Comparison of ENCODE assay signal across 17 mouse cellular contexts in the genomic region with DNA sequence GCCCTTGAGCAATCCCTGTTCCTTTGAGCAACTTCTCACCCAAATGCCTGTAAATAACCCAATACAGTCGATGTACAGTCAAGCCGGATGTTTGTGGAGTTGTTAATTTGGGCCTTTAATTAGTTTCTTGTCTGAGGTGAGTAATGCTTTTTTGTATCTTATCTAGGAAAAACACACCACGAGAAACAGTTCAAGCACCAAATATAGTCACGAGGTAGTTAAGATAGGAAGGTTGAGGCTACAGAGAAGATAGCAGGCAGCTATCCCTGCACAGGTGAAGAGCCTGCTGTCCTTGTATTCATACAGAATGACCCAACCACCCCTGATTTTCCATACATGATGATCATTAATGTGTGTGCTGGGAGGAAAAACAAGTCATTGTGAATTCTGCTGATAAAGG. TPM values are rescaled to one million over a fixed set of nuclear protein-coding genes. Genes with fewer than 3 reads are reported as not detected.
DNase-seq lines count a peak whose midpoint lies in the region; ATAC-seq and TF ChIP-seq lines count a peak whose summit lies in the region.
"Had no signal": no experiment of that assay in that cellular context is flagged by ENCODE, and none has a peak within 500 bp of the region (broad histone marks: within the 10 kb centered on the region; RNA-seq: fewer than 3 reads in every experiment).

No protein-coding gene starts in this region.

- TF ChIP-seq EP300 in liver, postnatal 0 days (IDR thresholded peaks at IDR 0.05; ENCODE audit: low read depth), result peak; percentile 94

- no peaks in the 10 kb centered on the region for H3K9me3 ChIP-seq in intestine, embryonic 14.5 days (ENCODE audit: control insufficient read depth, low read length)
- no peaks in the 10 kb centered on the region for H3K9me3 ChIP-seq in intestine, postnatal 0 days (ENCODE audit: control insufficient read depth)
- H3K9me3 ChIP-seq in erythroblast, embryonic 14.5 days (ENCODE audit: control insufficient read depth, low read length), result no peaks in the 10 kb centered on the region
- no peaks in the 10 kb centered on the region for H3K9me3 ChIP-seq in liver, postnatal 0 days (ENCODE audit: low read length)
- no peaks in the 10 kb centered on the region for H3K9me3 ChIP-seq in forebrain, postnatal 0 days (ENCODE audit: low read length)
- H3K9me3 ChIP-seq: megakaryocyte, embryonic 14.5 days; neural tube, embryonic 12.5 days had no signal

- no peak overlapping the region for H3K4me3 ChIP-seq in intestine, embryonic 14.5 days (ENCODE audit: low read depth, low read length)
- no peak overlapping the region for H3K4me3 ChIP-seq in intestine, postnatal 0 days (ENCODE audit: low read depth, low read length)
- H3K4me3 ChIP-seq in erythroblast, embryonic 14.5 days (replicated peaks), result peak overlapping the region; percentile 29
- H3K4me3 ChIP-seq in liver, postnatal 0 days (ENCODE audit: low read depth, low read length), result no peak overlapping the region
- no peak overlapping the region for H3K4me3 ChIP-seq in forebrain, postnatal 0 days (ENCODE audit: low read depth, low read length)
- H3K4me3 ChIP-seq: megakaryocyte, embryonic 14.5 days; neural tube, embryonic 12.5 days had no signal

- H3K27me3 ChIP-seq in intestine, embryonic 14.5 days (replicated peaks; ENCODE audit: control insufficient read depth, insufficient read depth, low read length), result no peaks in the 10 kb centered on the region
- H3K27me3 ChIP-seq in intestine, postnatal 0 days (replicated peaks; ENCODE audit: control insufficient read depth, insufficient read depth, low read length), result no peaks in the 10 kb centered on the region
- H3K27me3 ChIP-seq in erythroblast, embryonic 14.5 days (ENCODE audit: control insufficient read depth), result peaks cover 16% of the 10 kb centered on the region
- H3K27me3 ChIP-seq in liver, postnatal 0 days (ENCODE audit: insufficient read depth, low read length), result no peaks in the 10 kb centered on the region
- no peaks in the 10 kb centered on the region for H3K27me3 ChIP-seq in forebrain, postnatal 0 days (ENCODE audit: insufficient read depth, low read length)
- H3K27me3 ChIP-seq: neural tube, embryonic 12.5 days had no signal

- no peaks in the 10 kb centered on the region for H3K36me3 ChIP-seq in intestine, embryonic 14.5 days (ENCODE audit: control insufficient read depth, insufficient read depth, low read length)
- no peaks in the 10 kb centered on the region for H3K36me3 ChIP-seq in intestine, postnatal 0 days (ENCODE audit: control insufficient read depth, insufficient read depth)
- H3K36me3 ChIP-seq in erythroblast, embryonic 14.5 days (ENCODE audit: control insufficient read depth), result peaks cover 16% of the 10 kb centered on the region
- H3K36me3 ChIP-seq in liver, postnatal 0 days (replicated peaks; ENCODE audit: insufficient read depth, low read length), result no peaks in the 10 kb centered on the region; the same call in 1 of the 2 replicates
- H3K36me3 ChIP-seq in forebrain, postnatal 0 days (ENCODE audit: insufficient read depth), result no peaks in the 10 kb centered on the region
- H3K36me3 ChIP-seq: neural tube, embryonic 12.5 days had no signal

- no peak overlapping the region for H3K9ac ChIP-seq in intestine, embryonic 14.5 days (ENCODE audit: low read length)
- no peak overlapping the region for H3K9ac ChIP-seq in intestine, postnatal 0 days (ENCODE audit: low read depth, low read length)
- no peak overlapping the region for H3K9ac ChIP-seq in liver, postnatal 0 days (replicated peaks)
- no peak overlapping the region for H3K9ac ChIP-seq in forebrain, postnatal 0 days
- H3K9ac ChIP-seq: neural tube, embryonic 12.5 days had no signal

- no peak overlapping the region for H3K27ac ChIP-seq in intestine, embryonic 14.5 days (ENCODE audit: low read depth)
- no peak overlapping the region for H3K27ac ChIP-seq in intestine, postnatal 0 days (ENCODE audit: low read depth, low read length)
- 0 out of 2 replicates have a peak overlapping the region, but pooled peaks have one; percentile 26 for H3K27ac ChIP-seq in liver, postnatal 0 days (ENCODE audit: low read depth)
- no peak overlapping the region for H3K27ac ChIP-seq in forebrain, postnatal 0 days (ENCODE audit: low read depth, low read length)
- H3K27ac ChIP-seq: neural tube, embryonic 12.5 days had no signal

- H3K4me1 ChIP-seq in intestine, embryonic 14.5 days (replicated peaks; ENCODE audit: control insufficient read depth, insufficient read depth, low read length), result peaks cover 19% of the 10 kb centered on the region
- peaks cover 10% of the 10 kb centered on the region; the same call in 1 of the 2 replicates for H3K4me1 ChIP-seq in intestine, postnatal 0 days (replicated peaks; ENCODE audit: control insufficient read depth, insufficient read depth, low read length)
- peaks cover 86% of the 10 kb centered on the region for H3K4me1 ChIP-seq in erythroblast, embryonic 14.5 days (ENCODE audit: control insufficient read depth)
- H3K4me1 ChIP-seq in liver, postnatal 0 days (ENCODE audit: insufficient read depth), result peaks cover 43% of the 10 kb centered on the region
- H3K4me1 ChIP-seq in forebrain, postnatal 0 days (ENCODE audit: insufficient read depth), result no peaks in the 10 kb centered on the region

- no peak for TF ChIP-seq CTCF in intestine, postnatal 0 days (IDR thresholded peaks at IDR 0.05; ENCODE audit: low read depth)
- TF ChIP-seq CTCF in liver, postnatal 0 days (IDR thresholded peaks at IDR 0.05; ENCODE audit: low read depth), result no peak
- no peak for TF ChIP-seq CTCF in forebrain, postnatal 0 days (IDR thresholded peaks at IDR 0.05; ENCODE audit: low read depth)

- H3K4me2 ChIP-seq in intestine, embryonic 14.5 days (ENCODE audit: low read length), result no peak overlapping the region
- H3K4me2 ChIP-seq in intestine, postnatal 0 days (replicated peaks; ENCODE audit: low read depth), result no peak overlapping the region
- peak overlapping the region; percentile 46 for H3K4me2 ChIP-seq in liver, postnatal 0 days (ENCODE audit: low read depth, low read length)
- H3K4me2 ChIP-seq in forebrain, postnatal 0 days (ENCODE audit: low read depth), result no peak overlapping the region
- H3K4me2 ChIP-seq: neural tube, embryonic 12.5 days had no signal

- WGBS in intestine, embryonic 14.5 days, result 59% methylated on average over 4 of the region's 4 CpGs
- 51% methylated on average over 4 of the region's 4 CpGs for WGBS in intestine, postnatal 0 days
- WGBS in liver, postnatal 0 days (ENCODE audit: insufficient replicate concordance), result 36% methylated on average over 4 of the region's 4 CpGs
- WGBS in forebrain, postnatal 0 days, result 85% methylated on average over 4 of the region's 4 CpGs

- peak; percentile 13 for DNase-seq in intestine, embryonic 14.5 days (ENCODE audit: low spot score)
- peak; percentile 61 for DNase-seq in c-Kit-negative CD71-positive TER-119-positive erythroid progenitor cells, embryonic 14.5 days (ENCODE audit: low read depth, low spot score)
- no peak for DNase-seq in liver, postnatal 0 days
- DNase-seq in forebrain, postnatal 0 days, result no peak
- DNase-seq in kidney, postnatal 25 days, result no peak
- DNase-seq: adrenal gland, postnatal 14 days; cerebellum, postnatal 10 days; gastrocnemius, postnatal 36 days; kidney, postnatal 10 days; right cerebral cortex, postnatal 25 days; thymus, adult 18-20 months had no signal

- ATAC-seq in intestine, embryonic 14.5 days (replicated peaks; ENCODE audit: low FRiP score, low TSS enrichment, low read depth), result no peak
- ATAC-seq in intestine, postnatal 0 days, result no peak
- peak; percentile 62 for ATAC-seq in liver, postnatal 0 days
- no peak for ATAC-seq in forebrain, postnatal 0 days
- ATAC-seq: CD4-positive, CD25-positive, alpha-beta regulatory T cell, adult 4 months; inflammation-experienced regulatory T-cells, adult 6 months had no signal

RNA-seq across cellular contexts. Expression of a gene that starts 32.8 kb away (rescaled TPM):
- polyA plus RNA-seq in intestine, embryonic 14.5 days (2014; fragmentation: Nextera tagmentation; extraction: Ambion mirVana), result 61.7 and 63.7 TPM in 2 replicates
- 8.1 and 8.3 TPM in 2 replicates for polyA plus RNA-seq in intestine, postnatal 0 days (2015; fragmentation: Nextera tagmentation; extraction: Ambion mirVana)
- polyA plus RNA-seq in erythroblast, embryonic 14.5 days (2012), result 0.53 and 1.1 TPM in 2 replicates
- 26.1 and 31.2 TPM in 2 replicates for polyA plus RNA-seq in liver, postnatal 0 days (2015; fragmentation: Nextera tagmentation; extraction: Ambion mirVana)
- 4.8 and 7.8 TPM in 2 replicates for total RNA-seq in forebrain, postnatal 0 days (2014; rRNA removed)
- polyA plus RNA-seq in forebrain, postnatal 0 days (2015; fragmentation: Nextera tagmentation; extraction: Ambion mirVana), result 4.4 and 4.9 TPM in 2 replicates

RNA-seq across cellular contexts. Expression of a gene that starts 56.4 kb away (rescaled TPM):
- polyA plus RNA-seq in intestine, embryonic 14.5 days (2014; fragmentation: Nextera tagmentation; extraction: Ambion mirVana), result 34.8 and 37.3 TPM in 2 replicates
- polyA plus RNA-seq in intestine, postnatal 0 days (2015; fragmentation: Nextera tagmentation; extraction: Ambion mirVana), result 19.2 and 20.9 TPM in 2 replicates
- polyA plus RNA-seq in erythroblast, embryonic 14.5 days (2012), result 0.05 TPM in 1 of 2 replicates, not detected in the other
- polyA plus RNA-seq in liver, postnatal 0 days (2015; fragmentation: Nextera tagmentation; extraction: Ambion mirVana), result 17.5 and 19.5 TPM in 2 replicates
- total RNA-seq in forebrain, postnatal 0 days (2014; rRNA removed), result 7.2 and 13.6 TPM in 2 replicates
- 5.6 and 8.6 TPM in 2 replicates for polyA plus RNA-seq in forebrain, postnatal 0 days (2015; fragmentation: Nextera tagmentation; extraction: Ambion mirVana)

Comparison
In these comparisons a context has a peak if more than half of its experiments do, and no peak if none do; other contexts are left out.
1. DNase-seq: peak in intestine, embryonic 14.5 days (single experiment) and c-Kit-negative CD71-positive TER-119-positive erythroid progenitor cells, embryonic 14.5 days (single experiment); none in liver, postnatal 0 days (single experiment), forebrain, postnatal 0 days (single experiment) and kidney, postnatal 25 days (0 of 2).